Mouse (Mus musculus): ENCODE data around the gene Atp6v0d1. TPM values are rescaled to one million over a fixed set of nuclear protein-coding genes. Genes with fewer than 3 reads are reported as not detected.
"Not testable (repeated sequence)": the region's sequence is repeated elsewhere in the genome, so short reads cannot be mapped to it uniquely, and the experiment has no call there.

Atp6v0d1 gene
- total and polyA plus RNA-seq, 3 experiments, result 77.6 to 118 (median 113) TPM

DNA sequence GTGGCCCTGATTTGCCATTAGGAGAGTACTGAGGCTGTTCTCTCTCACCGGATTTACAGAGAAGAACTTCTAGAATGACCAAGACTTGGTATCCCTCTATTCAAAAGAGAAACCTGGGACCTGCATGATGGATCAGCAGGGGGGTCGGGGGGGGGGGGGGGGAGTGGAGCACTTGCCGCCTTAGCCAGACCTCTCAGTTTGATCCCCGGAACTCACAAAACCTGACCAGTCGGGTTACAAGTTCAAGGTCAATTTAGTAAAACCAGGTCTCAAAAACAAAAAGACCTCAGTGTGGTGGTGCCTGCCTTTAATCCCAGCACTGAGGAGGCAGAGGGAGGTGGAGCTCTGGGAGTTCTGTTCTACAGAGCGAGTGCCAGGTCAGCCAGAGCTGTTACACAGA is 8.9 kb upstream of the Atp6v0d1 start:
- no peak for DNase-seq

- peak; percentile 53 for DNase-seq
These were observed 7.6 kb upstream of the Atp6v0d1 start for GRCm38 (mm10) chr8:105573427-105573826.

GRCm38 (mm10) chr8:105571810-105572209 is 6.0 kb upstream of the Atp6v0d1 start:
- no peak for DNase-seq

DNA sequence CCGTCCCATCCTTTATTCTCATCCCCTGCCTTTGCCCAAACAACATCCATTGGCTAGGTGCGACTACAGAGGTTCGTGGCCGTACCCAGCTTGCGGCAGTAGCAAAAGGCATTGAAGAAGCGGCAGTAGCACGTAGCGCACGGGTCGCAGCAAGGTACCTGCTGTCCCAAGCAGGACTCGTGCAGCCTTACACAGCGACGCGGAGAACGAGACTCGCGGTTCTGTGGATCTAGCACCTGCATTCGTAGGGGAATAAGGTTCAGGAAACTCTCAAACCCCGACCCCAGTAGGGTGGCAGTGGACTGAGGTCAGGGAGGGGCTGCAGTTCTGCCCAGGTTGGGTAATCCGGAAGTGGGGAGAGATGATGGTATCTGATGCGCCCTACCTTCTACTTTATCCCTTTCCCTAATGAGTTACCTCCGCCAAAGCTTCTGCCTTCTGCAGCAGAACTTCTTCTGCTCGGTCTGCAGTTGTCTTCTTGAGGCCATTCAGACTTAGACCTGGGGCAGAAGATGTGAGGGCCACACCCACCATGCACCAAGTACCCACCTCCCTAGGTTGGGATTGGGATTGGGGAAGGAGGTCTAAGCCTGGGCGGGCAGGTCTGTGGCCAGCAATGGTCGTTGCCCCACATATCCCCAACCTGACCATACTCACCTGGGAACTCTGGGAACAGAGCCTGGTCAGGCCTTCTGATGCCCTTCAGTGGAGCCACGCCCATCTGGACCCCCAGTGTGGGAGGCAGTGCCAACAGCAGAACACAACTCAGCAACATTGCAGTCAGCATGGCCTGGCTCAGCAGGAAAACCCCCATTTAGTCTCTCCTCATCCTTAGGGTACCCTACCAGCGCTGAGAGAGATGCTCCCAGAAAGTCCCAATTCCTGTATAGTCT is 1.1 kb upstream of the Atp6v0d1 start:
- DNase-seq, result no peak

DNA sequence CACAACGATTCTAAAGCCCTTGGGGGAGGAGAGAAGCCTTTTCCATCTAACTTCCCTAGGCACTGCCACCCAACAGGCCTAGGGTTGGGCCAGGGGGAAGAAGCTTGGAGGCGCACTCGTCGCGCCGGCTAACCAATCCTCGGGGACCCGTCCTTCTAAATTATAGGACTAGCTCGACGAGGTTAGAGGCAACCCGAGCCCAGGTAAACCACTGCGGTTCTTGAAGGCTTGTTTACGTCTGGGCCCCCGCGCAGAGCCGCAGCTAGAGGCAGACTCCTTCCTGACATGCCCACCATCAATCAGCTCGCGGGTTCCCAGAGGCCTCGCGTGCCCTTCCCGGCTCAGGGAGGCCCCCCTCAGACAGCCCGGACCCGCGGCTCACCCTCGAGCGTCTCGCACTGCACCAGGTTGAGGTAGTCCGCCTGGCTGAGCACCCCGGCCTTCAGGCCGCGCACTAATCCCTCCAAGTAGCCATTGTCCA is 406 bp downstream of the Atp6v0d1 start:
- DNase-seq, result no peak

GRCm38 (mm10) chr8:105564573-105565229 is 1.1 kb downstream of the Atp6v0d1 start:
- not testable (repeated sequence) for DNase-seq

DNA sequence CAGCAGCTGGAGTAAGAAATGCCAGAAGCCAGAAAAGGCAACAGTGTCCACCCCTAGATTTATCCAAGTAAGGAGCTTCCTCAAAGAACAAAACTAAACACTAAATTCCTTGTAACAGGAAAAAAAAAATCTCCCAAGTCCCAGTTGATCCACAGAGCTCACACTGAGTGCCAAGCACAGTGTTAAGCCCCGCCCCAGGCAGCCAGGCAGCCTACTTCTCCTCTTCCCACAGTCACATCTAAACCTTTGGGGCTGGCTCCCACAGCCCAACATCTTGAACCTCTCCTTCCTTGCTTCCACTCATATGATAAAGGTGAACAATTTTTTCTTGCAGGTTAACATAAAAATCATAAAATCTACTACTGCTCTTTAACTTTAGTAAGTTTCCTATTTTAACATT is 2.0 kb downstream of the Atp6v0d1 start:
- no peak for DNase-seq

- no peak for DNase-seq
These were observed 3.0 kb downstream of the Atp6v0d1 start for GRCm38 (mm10) chr8:105562863-105563262.

DNA sequence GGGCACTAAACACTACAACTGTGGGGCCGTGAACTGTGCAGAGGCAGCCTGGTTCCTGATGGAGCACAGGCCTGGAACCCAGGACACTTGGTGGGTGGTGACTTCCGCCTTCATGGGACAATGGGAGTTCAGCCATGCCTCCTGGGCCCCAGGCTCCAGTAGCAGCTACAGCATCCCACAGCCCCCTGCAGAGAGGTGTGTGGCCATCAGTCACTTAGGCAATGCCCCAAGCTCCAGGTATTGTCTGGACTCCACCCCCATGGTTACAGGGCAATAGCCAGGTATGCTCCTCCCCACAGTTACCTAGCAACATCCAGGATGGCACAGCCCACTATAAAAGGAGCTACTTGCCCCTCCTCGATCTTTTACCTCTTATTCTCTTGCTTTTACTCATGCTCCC is 10.6 kb downstream of the Atp6v0d1 start:
- no peak for DNase-seq

GRCm38 (mm10) chr8:105554087-105554486 is 11.8 kb downstream of the Atp6v0d1 start:
- peak; percentile 74 for DNase-seq

- no peak for DNase-seq
These were observed 13.0 kb downstream of the Atp6v0d1 start for GRCm38 (mm10) chr8:105552824-105553223.

DNA sequence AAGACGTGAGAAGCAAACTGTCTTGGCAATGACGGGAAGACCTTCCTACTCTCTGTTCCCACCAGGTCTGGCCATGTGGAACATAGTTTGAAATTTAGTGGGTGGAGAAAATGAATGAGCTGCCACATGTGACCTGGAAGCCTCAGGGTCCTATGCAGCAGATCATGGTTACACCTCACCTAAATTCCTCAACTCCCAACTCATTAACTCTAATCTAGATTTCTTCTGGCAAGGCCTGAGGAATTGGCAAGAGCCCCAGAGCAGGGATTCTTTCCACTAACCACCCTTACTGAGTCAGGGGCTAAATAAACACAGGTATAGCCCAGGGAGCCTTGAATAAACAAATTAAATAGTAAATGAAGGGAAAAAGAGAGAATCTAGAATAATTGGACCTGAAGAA is 13.8 kb downstream of the Atp6v0d1 start:
- DNase-seq, result no peak

GRCm38 (mm10) chr8:105550083-105550482 is 15.8 kb downstream of the Atp6v0d1 start:
- no peak for DNase-seq

DNA sequence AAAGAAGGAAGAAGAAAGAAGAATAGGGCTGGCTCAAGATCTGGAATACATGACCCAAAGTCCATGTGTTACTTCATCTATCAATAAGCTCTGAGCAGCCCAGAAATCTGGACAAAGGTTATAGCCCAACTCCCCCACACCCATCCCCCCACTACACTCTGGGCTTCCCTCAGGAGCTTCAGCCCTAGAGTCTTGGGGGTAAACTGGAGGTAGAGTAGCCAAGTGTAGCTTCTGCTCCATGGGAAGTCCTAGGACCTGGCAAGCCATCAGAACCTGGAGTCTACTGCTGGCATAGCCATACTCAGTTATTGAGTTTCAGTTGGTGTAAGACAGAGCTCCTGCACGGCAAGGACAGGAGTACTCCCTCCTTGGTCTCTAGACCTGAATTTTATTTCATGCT is 16.3 kb downstream of the Atp6v0d1 start:
- no peak for DNase-seq

GRCm38 (mm10) chr8:105546384-105547350 is 19.2 kb downstream of the Atp6v0d1 start:
- no peak for DNase-seq

DNA sequence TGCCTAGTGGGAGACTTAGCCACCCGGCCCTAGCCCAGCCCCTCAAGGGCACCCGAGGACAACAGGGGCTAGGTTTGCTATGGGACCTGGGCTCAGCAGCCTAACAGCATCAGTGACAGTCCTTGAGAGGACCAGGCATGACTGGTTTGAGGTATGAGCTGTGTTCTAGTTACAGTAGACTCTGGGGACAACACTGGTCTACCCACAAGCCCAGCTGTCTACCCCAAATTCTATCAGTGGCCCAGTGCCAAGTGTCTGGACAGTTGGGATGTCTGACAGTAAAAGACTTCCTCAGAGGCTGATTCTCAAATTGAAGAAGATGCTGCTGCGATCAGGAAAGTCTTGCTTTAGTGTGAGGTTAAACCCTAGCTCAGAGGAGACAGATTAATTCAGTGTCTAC is 20.6 kb downstream of the Atp6v0d1 start:
- no peak for DNase-seq

GRCm38 (mm10) chr8:105544544-105545205 is 21.2 kb downstream of the Atp6v0d1 start:
- no peak for DNase-seq

- no peak for DNase-seq
These were observed 22.1 kb downstream of the Atp6v0d1 start for GRCm38 (mm10) chr8:105543703-105544102.

DNA sequence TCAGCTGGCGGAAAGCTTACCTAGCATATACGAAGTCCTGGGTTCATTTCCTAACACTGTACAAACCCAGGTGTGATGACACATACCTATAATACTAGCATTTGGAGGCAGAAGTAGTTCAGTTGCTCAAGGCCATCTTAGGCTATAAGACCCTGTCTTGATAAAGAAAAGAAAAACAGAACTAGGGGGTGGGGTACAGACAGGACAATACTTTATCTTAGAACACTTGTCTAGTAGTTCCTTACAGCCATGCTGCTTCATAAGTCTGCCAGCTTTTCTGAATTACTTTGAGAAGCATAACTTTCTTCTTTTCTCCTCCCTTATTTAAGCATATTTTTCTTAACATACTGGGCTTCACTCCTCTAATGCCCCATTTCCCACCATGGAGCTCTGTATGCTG is 23.0 kb downstream of the Atp6v0d1 start:
- no peak for DNase-seq

DNA sequence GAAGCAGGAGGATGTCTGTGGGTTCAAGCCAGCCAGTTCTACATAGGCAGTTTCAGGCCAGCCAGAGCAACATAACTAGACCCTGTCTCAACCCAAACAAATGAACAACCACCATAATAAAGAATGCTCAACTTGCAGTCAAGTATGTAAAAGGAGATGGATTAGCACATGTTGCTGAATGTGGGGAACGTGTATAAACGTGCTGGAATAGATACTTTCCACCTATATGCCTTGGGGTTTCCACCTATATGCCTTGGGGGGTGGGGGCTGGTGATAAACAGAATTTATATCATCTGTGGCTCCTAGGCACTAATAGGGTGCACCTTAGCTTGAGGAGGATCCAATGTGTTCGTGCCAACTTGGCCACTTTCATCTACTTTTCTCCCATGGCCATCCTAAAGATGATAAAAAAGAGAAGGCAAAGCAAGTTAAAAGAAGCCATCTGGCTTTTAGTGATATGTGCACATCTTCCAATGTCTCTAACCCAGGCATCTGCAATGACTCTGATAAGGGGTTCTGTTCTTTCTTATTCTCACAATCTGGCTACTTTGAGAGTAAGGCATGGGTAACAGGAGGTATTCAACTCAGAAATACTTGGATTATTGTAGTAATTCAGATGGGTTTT is 23.7 kb downstream of the Atp6v0d1 start:
- no peak for DNase-seq

DNA sequence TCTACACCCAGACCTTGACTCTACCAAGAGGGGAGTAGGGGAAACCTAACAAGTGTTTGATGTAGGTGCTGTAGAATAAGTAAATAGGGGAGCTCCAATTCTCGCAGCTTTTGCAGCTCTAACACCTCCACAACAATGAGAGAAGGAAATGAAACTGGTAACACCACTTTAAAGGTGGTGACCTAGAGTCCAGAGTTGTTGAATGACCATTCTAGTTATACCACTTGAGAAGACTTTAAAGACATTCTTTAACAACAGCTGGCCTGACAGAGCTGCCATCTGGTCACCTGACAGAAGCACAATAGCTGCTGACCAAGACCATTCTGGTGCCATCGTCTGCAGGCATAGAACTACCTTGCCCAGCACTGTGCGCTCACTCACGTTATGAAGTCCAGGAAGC is 26.9 kb downstream of the Atp6v0d1 start:
- DNase-seq, result no peak

Measured in adrenal gland, adult 2 months (tissue).